Mouse (Mus musculus) liver, embryonic 11.5 days (tissue): ENCODE results near the gene Ppil1. TPM values are rescaled to one million over a fixed set of nuclear protein-coding genes. Genes with fewer than 3 reads are reported as not detected.
"Not testable (repeated sequence)": the region's sequence is repeated elsewhere in the genome, so short reads cannot be mapped to it uniquely, and the experiment has no call there.

ENCODE experiments used
- ATAC-seq: fragments of 200-750 bp; cut with Nextera tagmentation; replicated peaks from 2 replicates; pipeline ENCODE4 v1.8.0; 2017; ENCODE audit warnings: moderate number of reproducible peaks, mild to moderate bottlenecking, moderate TSS enrichment, moderate library complexity; ENCODE audit not compliant: low FRiP score
- DNase-seq: peaks from one replicate; pipeline ENCODE4 v3.0.0-alpha.2; 2017; ENCODE audit warnings: low spot score
- H3K27ac ChIP-seq: fragments of 300-500 bp; sonication (generic); 2 replicates; pipeline ENCODE4 v1.5.1; 2014; ENCODE audit warnings: mild to moderate bottlenecking, low read depth, low read length, control low read depth
- H3K27me3 ChIP-seq: fragments of 300-500 bp; sonication (generic); replicated peaks from 2 replicates; pipeline ENCODE4 v1.6.1; 2014; ENCODE audit warnings: low read length, mixed read lengths; ENCODE audit not compliant: control insufficient read depth, insufficient read depth
- H3K36me3 ChIP-seq: fragments of 300-500 bp; sonication (generic); 2 replicates; pipeline ENCODE4 v1.6.1; 2014; ENCODE audit warnings: mild to moderate bottlenecking, low read length, moderate library complexity, mixed read lengths; ENCODE audit not compliant: control insufficient read depth, insufficient read depth
- H3K4me1 ChIP-seq: fragments of 300-500 bp; sonication (generic); replicated peaks from 2 replicates; pipeline ENCODE4 v1.6.1; 2014; ENCODE audit warnings: low read length, mixed read lengths; ENCODE audit not compliant: control insufficient read depth, insufficient read depth
- H3K4me2 ChIP-seq: fragments of 300-500 bp; sonication (generic); 2 replicates; pipeline ENCODE4 v1.6.1; 2014; ENCODE audit warnings: mild to moderate bottlenecking, control low read depth, moderate library complexity
- H3K4me3 ChIP-seq: fragments of 300-500 bp; sonication (generic); 2 replicates; pipeline ENCODE4 v1.5.1; 2014; ENCODE audit warnings: low read depth, low read length, control low read depth
- H3K9ac ChIP-seq: fragments of 300-500 bp; sonication (generic); 2 replicates; pipeline ENCODE4 v1.6.1; 2014; ENCODE audit warnings: low read depth, low read length, control low read depth
- H3K9me3 ChIP-seq: fragments of 300-500 bp; sonication (generic); 2 replicates; pipeline ENCODE4 v1.6.1; 2016; ENCODE audit warnings: low read length, inconsistent platforms, mixed read lengths; ENCODE audit not compliant: control insufficient read depth
- WGBS: fragments of 180-500 bp; shearing (Covaris S2); extraction: QIAGEN DNeasy Blood & Tissue Kit; methylation state at CpG from one replicate; pipeline ENCODE4 v1.1.7; 2014; 5-methylcytosine and 5-hydroxymethylcytosine counted together
- polyA plus RNA-seq: library from polyadenylated mRNA; unstranded; fragments of >200 nt; fragmentation: Nextera tagmentation; extraction: Ambion mirVana; gene quantifications from 2 replicates; pipeline ENCODE4 v1.2.1, GENCODE M21; 2014

The Ppil1 gene
- polyA plus RNA-seq, 1 experiment from 2014 or later = 200 TPM

GRCm38 (mm10) chr17:29253236-29253635 lies 10.8 kb downstream of the Ppil1 start:
- ATAC-seq = no peak
- H3K4me1 ChIP-seq = 0 out of 2 replicates have a peak, but pooled peaks cover 5% of the 10 kb centered on the region
- WGBS = 64% methylated on average over 2 of the region's 2 CpGs

DNA sequence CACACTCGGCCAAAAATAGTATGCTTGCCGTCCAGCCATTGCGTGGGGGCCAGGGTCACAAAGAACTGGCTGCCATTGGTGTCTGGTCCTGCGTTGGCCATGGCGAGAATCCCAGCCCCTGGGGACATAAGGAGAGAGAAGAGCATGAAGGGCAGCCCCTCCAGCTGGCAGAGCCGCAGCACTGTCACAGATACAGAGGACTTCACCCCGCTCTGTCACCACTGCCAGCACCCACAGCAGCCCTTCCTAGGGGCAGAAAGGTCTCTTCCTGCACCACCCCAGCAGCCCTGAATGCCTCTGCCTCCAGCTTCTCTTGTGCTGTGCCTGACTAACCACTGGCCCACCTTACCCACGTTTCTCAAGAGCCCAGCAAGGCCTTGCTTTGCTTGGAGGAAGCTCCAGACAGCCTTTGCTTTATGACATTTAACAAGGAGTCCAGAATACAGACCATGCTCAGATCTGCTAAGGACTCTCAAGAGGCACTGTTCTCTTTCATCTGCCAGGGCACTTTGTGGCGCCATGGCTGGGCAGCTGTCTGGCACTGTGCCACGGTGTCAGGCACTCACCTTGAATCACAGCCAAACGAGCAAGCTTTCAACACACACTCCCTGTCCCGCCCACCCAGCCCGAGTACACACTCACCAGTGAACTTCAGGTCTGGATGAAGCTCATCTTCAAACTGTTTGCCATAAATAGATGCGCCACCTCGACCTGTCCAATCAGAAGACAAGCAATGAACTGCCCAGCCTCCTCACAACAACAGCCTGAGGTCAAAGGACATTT lies 12.2 kb downstream of the Ppil1 start:
- Histone ChIP-seq H3K36me3 (peaks cover 42% of the 10 kb centered on the region), H3K4me1 (no peaks in the 10 kb centered on the region), H3K27me3 (no peaks in the 10 kb centered on the region), H3K9me3 (no peaks in the 10 kb centered on the region), H3K4me2 (no peak overlapping the region), H3K27ac (no peak overlapping the region), H3K4me3 (no peak overlapping the region), H3K9ac (no peak overlapping the region)
- WGBS = 87% methylated on average over 15 of the region's 15 CpGs
- DNase-seq (no peak), ATAC-seq (no peak)

More at GRCm38 (mm10) chr17:29253236-29253635, 10.8 kb downstream of the Ppil1 start:
- Histone ChIP-seq H3K9me3 (no peaks in the 10 kb centered on the region), H3K27me3 (no peaks in the 10 kb centered on the region), H3K36me3 (peaks cover 56% of the 10 kb centered on the region), H3K4me2 (no peak overlapping the region), H3K27ac (no peak overlapping the region), H3K9ac (no peak overlapping the region), H3K4me3 (no peak overlapping the region)
- DNase-seq = no peak

- H3K36me3 ChIP-seq = peaks cover 39% of the 10 kb centered on the region
- H3K9ac ChIP-seq, ATAC-seq, H3K9me3 ChIP-seq, H3K4me1 ChIP-seq, H3K4me3 ChIP-seq, H3K27ac ChIP-seq, H3K27me3 ChIP-seq, DNase-seq, H3K4me2 ChIP-seq: not testable (repeated sequence)
- 89% methylated on average over 14 of the region's 14 CpGs for WGBS
These were observed 13.0 kb downstream of the Ppil1 start for GRCm38 (mm10) chr17:29251006-29251405.

- no peaks in the 10 kb centered on the region for H3K27me3 ChIP-seq
- ATAC-seq = no peak
- WGBS = 74% methylated on average over 9 of the region's 9 CpGs
- H3K36me3 ChIP-seq = peaks cover 34% of the 10 kb centered on the region
- no peak for DNase-seq
- no peak overlapping the region for H3K4me2 ChIP-seq
- H3K9me3 ChIP-seq = no peaks in the 10 kb centered on the region
- H3K4me1 ChIP-seq = peaks cover 2% of the 10 kb centered on the region; the same call in 1 of the 2 replicates
- H3K4me3 ChIP-seq = no peak overlapping the region
- H3K9ac ChIP-seq = no peak overlapping the region
- no peak overlapping the region for H3K27ac ChIP-seq
These were observed 14.5 kb downstream of the Ppil1 start for GRCm38 (mm10) chr17:29249512-29249911.

- Histone ChIP-seq H3K27ac (no peak overlapping the region), H3K27me3 (no peaks in the 10 kb centered on the region), H3K9ac (no peak overlapping the region), H3K4me1 (peaks cover 2% of the 10 kb centered on the region; the same call in 1 of the 2 replicates), H3K9me3 (no peaks in the 10 kb centered on the region), H3K4me2 (no peak overlapping the region), H3K36me3 (peaks cover 23% of the 10 kb centered on the region), H3K4me3 (no peak overlapping the region)
- DNase-seq = no peak
- ATAC-seq = no peak
- WGBS = 81% methylated on average over 13 of the region's 13 CpGs
These were observed 16.1 kb downstream of the Ppil1 start for GRCm38 (mm10) chr17:29247881-29248280.

GRCm38 (mm10) chr17:29246602-29247001 lies 17.4 kb downstream of the Ppil1 start:
- Histone ChIP-seq H3K9ac (no peak overlapping the region), H3K4me1 (peaks cover 2% of the 10 kb centered on the region; the same call in 1 of the 2 replicates), H3K27ac (no peak overlapping the region), H3K36me3 (peaks cover 19% of the 10 kb centered on the region), H3K9me3 (no peaks in the 10 kb centered on the region), H3K4me3 (no peak overlapping the region), H3K4me2 (no peak overlapping the region), H3K27me3 (0 out of 2 replicates have a peak, but pooled peaks cover under 1% of the 10 kb centered on the region)
- DNase-seq (no peak), ATAC-seq (no peak)
- 34% methylated on average over 5 of the region's 5 CpGs for WGBS

GRCm38 (mm10) chr17:29245725-29246124 lies 18.3 kb downstream of the Ppil1 start:
- Histone ChIP-seq H3K27ac (no peak overlapping the region; the same call in 1 of the 2 replicates), H3K27me3 (peaks cover 6% of the 10 kb centered on the region; the same call in 1 of the 2 replicates), H3K4me1 (peaks cover 2% of the 10 kb centered on the region; the same call in 1 of the 2 replicates), H3K9ac (no peak overlapping the region), H3K4me3 (no peak overlapping the region), H3K36me3 (peaks cover 12% of the 10 kb centered on the region; the same call in 1 of the 2 replicates), H3K9me3 (no peaks in the 10 kb centered on the region), H3K4me2 (no peak overlapping the region)
- WGBS = 35% methylated on average over 7 of the region's 7 CpGs
- ATAC-seq (no peak), DNase-seq (no peak)

DNA sequence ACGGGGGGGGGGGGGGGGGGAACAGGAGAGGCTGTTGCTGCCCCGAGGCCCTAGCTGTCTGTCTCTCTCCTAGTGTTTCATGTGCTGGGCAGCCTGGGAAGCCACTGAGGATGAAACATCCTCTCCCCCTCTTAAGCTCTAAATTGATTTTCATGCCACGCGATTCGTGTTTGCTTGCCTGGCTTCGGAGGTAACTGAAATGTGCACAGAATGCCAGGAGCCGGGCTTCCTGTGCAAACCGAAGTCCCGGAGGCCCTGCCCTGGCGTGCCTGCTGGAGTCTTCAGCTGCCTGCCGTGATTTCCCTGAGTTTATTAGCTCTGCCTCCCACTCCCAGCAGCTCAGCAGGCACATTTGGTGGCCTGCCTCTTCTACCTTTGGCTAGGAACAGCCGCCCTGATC lies 19.1 kb downstream of the Ppil1 start:
- Histone ChIP-seq H3K9me3 (no peaks in the 10 kb centered on the region), H3K27me3 (peaks cover 13% of the 10 kb centered on the region), H3K9ac (no peak overlapping the region), H3K4me3 (no peak overlapping the region), H3K27ac (no peak overlapping the region), H3K36me3 (0 out of 2 replicates have a peak, but pooled peaks cover 4% of the 10 kb centered on the region), H3K4me2 (no peak overlapping the region), H3K4me1 (peaks cover 2% of the 10 kb centered on the region; the same call in 1 of the 2 replicates)
- DNase-seq = no peak
- WGBS = 43% methylated on average over 11 of the region's 12 CpGs
- no peak for ATAC-seq
